Mouse (Mus musculus): ENCODE data around the gene Ppm1e. TPM values are rescaled to one million over a fixed set of nuclear protein-coding genes. Genes with fewer than 3 reads are reported as not detected.

The Ppm1e gene
- total RNA-seq, 1 experiment from 2014 or later: 2.6 TPM

- no peak for ATAC-seq (replicated peaks in 1 of 2; ENCODE audit: insufficient read depth in 1 of 2, low FRiP score in 2 of 2, low TSS enrichment in 1 of 2, low read depth in 1 of 2, poor library complexity in 2 of 2, severe bottlenecking in 2 of 2)
Measured at GRCm38 (mm10) chr11:87238891-87239530, 119.8 kb downstream of the Ppm1e start.

- no peak for ATAC-seq (replicated peaks in 1 of 2; ENCODE audit: insufficient read depth in 1 of 2, low FRiP score in 2 of 2, low TSS enrichment in 1 of 2, low read depth in 1 of 2, poor library complexity in 2 of 2, severe bottlenecking in 2 of 2)
Measured at GRCm38 (mm10) chr11:87235486-87235872, 123.3 kb downstream of the Ppm1e start.

GRCm38 (mm10) chr11:87234743-87235485, 123.9 kb downstream of the Ppm1e start:
- ATAC-seq (replicated peaks in 1 of 2; ENCODE audit: insufficient read depth in 1 of 2, low FRiP score in 2 of 2, low TSS enrichment in 1 of 2, low read depth in 1 of 2, poor library complexity in 2 of 2, severe bottlenecking in 2 of 2): no peak

- ATAC-seq (replicated peaks in 1 of 2; ENCODE audit: insufficient read depth in 1 of 2, low FRiP score in 2 of 2, low TSS enrichment in 1 of 2, low read depth in 1 of 2, poor library complexity in 2 of 2, severe bottlenecking in 2 of 2): no peak
Measured at GRCm38 (mm10) chr11:87233377-87233776, 125.4 kb downstream of the Ppm1e start.

- ATAC-seq (replicated peaks in 1 of 2; ENCODE audit: insufficient read depth in 1 of 2, low FRiP score in 2 of 2, low TSS enrichment in 1 of 2, low read depth in 1 of 2, poor library complexity in 2 of 2, severe bottlenecking in 2 of 2): no peak
Measured at GRCm38 (mm10) chr11:87227056-87227455, 131.8 kb downstream of the Ppm1e start.

GRCm38 (mm10) chr11:87222686-87223085, 136.1 kb downstream of the Ppm1e start:
- ATAC-seq (replicated peaks in 1 of 2; ENCODE audit: insufficient read depth in 1 of 2, low FRiP score in 2 of 2, low TSS enrichment in 1 of 2, low read depth in 1 of 2, poor library complexity in 2 of 2, severe bottlenecking in 2 of 2): no peak

- ATAC-seq (replicated peaks in 1 of 2; ENCODE audit: insufficient read depth in 1 of 2, low FRiP score in 2 of 2, low TSS enrichment in 1 of 2, low read depth in 1 of 2, poor library complexity in 2 of 2, severe bottlenecking in 2 of 2): peak; percentile 29 to 46; a peak in 2 of 4 replicates
Measured at GRCm38 (mm10) chr11:87212313-87212712, 146.5 kb downstream of the Ppm1e start.

Other genes with a start within 250 kb of the Ppm1e start
- gene Ska2, start 249.8 kb downstream of the Ppm1e start, total RNA-seq (2017): 42.4 and 47.5 TPM in 2 replicates
- gene Trim37, start 231.9 kb downstream of the Ppm1e start, total RNA-seq (2017): 64.2 and 74.6 TPM in 2 replicates
- gene Rad51c, start 45.9 kb upstream of the Ppm1e start, total RNA-seq (2017): 7.3 and 13.4 TPM in 2 replicates
- gene Tex14, start 46.0 kb upstream of the Ppm1e start, total RNA-seq (2017): 2.9 TPM in 1 of 2 replicates, not detected in the other
- not detected in 2 replicates for gene Gm11492, start 207.6 kb upstream of the Ppm1e start, total RNA-seq (2017)
- 7.6 and 12.0 TPM in 2 replicates for gene Sept4, start 209.9 kb upstream of the Ppm1e start, total RNA-seq (2017)
- 19.4 and 21.1 TPM in 2 replicates for gene Mtmr4, start 233.1 kb upstream of the Ppm1e start, total RNA-seq (2017)

Data from hematopoietic stem cell, adult 5-6 weeks (primary cell).